Mouse (Mus musculus) liver, embryonic 13.5 days (tissue): Measurements from ENCODE around the gene Tmem120a. TPM values are rescaled to one million over a fixed set of nuclear protein-coding genes. Genes with fewer than 3 reads are reported as not detected.

ENCODE experiments used
- ATAC-seq: fragments of 200-750 bp; cut with Nextera tagmentation; 2 replicates; pipeline ENCODE4 v1.8.0; 2017; ENCODE audit warnings: low read depth, mild to moderate bottlenecking, moderate number of reproducible peaks, moderate library complexity
- DNase-seq: peaks from one replicate; pipeline ENCODE4 v3.0.0; 2022
- H3K27ac ChIP-seq: fragments of 300-500 bp; sonication (generic); 2 replicates; pipeline ENCODE4 v1.5.1; 2015; ENCODE audit warnings: moderate library complexity, mild to moderate bottlenecking, inconsistent platforms
- H3K27me3 ChIP-seq: fragments of 300-500 bp; sonication (generic); 2 replicates; pipeline ENCODE4 v1.6.1; 2015; ENCODE audit warnings: mild to moderate bottlenecking, inconsistent platforms
- H3K36me3 ChIP-seq: fragments of 300-500 bp; sonication (generic); 2 replicates; pipeline ENCODE4 v1.6.1; 2015; ENCODE audit warnings: mild to moderate bottlenecking, inconsistent platforms
- H3K4me1 ChIP-seq: fragments of 300-500 bp; sonication (generic); replicated peaks from 2 replicates; pipeline ENCODE4 v1.6.1; 2015; ENCODE audit warnings: inconsistent platforms
- H3K4me2 ChIP-seq: fragments of 300-500 bp; sonication (generic); 2 replicates; pipeline ENCODE4 v1.6.1; 2015; ENCODE audit warnings: inconsistent platforms, mild to moderate bottlenecking, moderate library complexity
- H3K4me3 ChIP-seq: fragments of 300-500 bp; sonication (generic); replicated peaks from 2 replicates; pipeline ENCODE4 v1.5.1; 2015; ENCODE audit warnings: mild to moderate bottlenecking, inconsistent platforms
- H3K9ac ChIP-seq: fragments of 300-500 bp; sonication (generic); 2 replicates; pipeline ENCODE4 v1.6.1; 2015; ENCODE audit warnings: mild to moderate bottlenecking, inconsistent platforms
- H3K9me3 ChIP-seq: fragments of 300-500 bp; sonication (generic); replicated peaks from 2 replicates; pipeline ENCODE4 v1.6.1; 2016; ENCODE audit warnings: inconsistent platforms
- WGBS: fragments of 180-500 bp; shearing (Covaris S2); methylation state at CpG from one replicate; pipeline ENCODE4 v1.1.7; 2015; ENCODE audit not compliant: insufficient replicate concordance; 5-methylcytosine and 5-hydroxymethylcytosine counted together
- polyA plus RNA-seq: library from polyadenylated mRNA; unstranded; fragments of >200 nt; fragmentation: Nextera tagmentation; extraction: Ambion mirVana; gene quantifications from 2 replicates; pipeline ENCODE4 v1.2.1, GENCODE M21; 2015

The Tmem120a gene
- polyA plus RNA-seq, 1 experiment from 2014 or later = 17.8 TPM

GRCm38 (mm10) chr5:135721076-135721475 lies 23.2 kb downstream of the Tmem120a start:
- Histone ChIP-seq H3K4me1 (peaks cover 28% of the 10 kb centered on the region; the same call in 1 of the 2 replicates), H3K27ac (no peak overlapping the region), H3K9me3 (no peaks in the 10 kb centered on the region), H3K4me3 (no peak overlapping the region), H3K27me3 (no peaks in the 10 kb centered on the region), H3K4me2 (no peak overlapping the region), H3K9ac (no peak overlapping the region), H3K36me3 (peaks cover 19% of the 10 kb centered on the region)
- ATAC-seq (no peak), DNase-seq (no peak)
- WGBS = 86% methylated on average over 8 of the region's 8 CpGs

GRCm38 (mm10) chr5:135720121-135720520 lies 24.1 kb downstream of the Tmem120a start:
- 75% methylated on average over 3 of the region's 3 CpGs for WGBS
- H3K4me3 ChIP-seq = no peak overlapping the region
- H3K27ac ChIP-seq = no peak overlapping the region
- no peak overlapping the region for H3K4me2 ChIP-seq
- H3K27me3 ChIP-seq = no peaks in the 10 kb centered on the region
- ATAC-seq = no peak
- H3K9ac ChIP-seq = no peak overlapping the region
- DNase-seq = no peak
- H3K4me1 ChIP-seq = peaks cover 19% of the 10 kb centered on the region; the same call in 1 of the 2 replicates
- peaks cover 26% of the 10 kb centered on the region for H3K36me3 ChIP-seq
- H3K9me3 ChIP-seq = no peaks in the 10 kb centered on the region

- 83% methylated on average over 10 of the region's 10 CpGs for WGBS
- H3K4me1 ChIP-seq = peaks cover 17% of the 10 kb centered on the region; the same call in 1 of the 2 replicates
- peaks cover 26% of the 10 kb centered on the region for H3K36me3 ChIP-seq
- no peak overlapping the region for H3K4me3 ChIP-seq
- H3K27ac ChIP-seq = no peak overlapping the region
- no peak for ATAC-seq
- DNase-seq = no peak
- H3K9me3 ChIP-seq = no peaks in the 10 kb centered on the region
- H3K27me3 ChIP-seq = no peaks in the 10 kb centered on the region
- no peak overlapping the region for H3K4me2 ChIP-seq
- no peak overlapping the region for H3K9ac ChIP-seq
Observed at GRCm38 (mm10) chr5:135719586-135720120, 24.6 kb downstream of the Tmem120a start.

- no peak overlapping the region for H3K9ac ChIP-seq
- H3K4me3 ChIP-seq = no peak overlapping the region
- peaks cover 26% of the 10 kb centered on the region for H3K36me3 ChIP-seq
- DNase-seq (no peak), ATAC-seq (no peak)
- WGBS = 49% methylated on average over 10 of the region's 10 CpGs
- no peaks in the 10 kb centered on the region for H3K27me3 ChIP-seq
- no peaks in the 10 kb centered on the region for H3K9me3 ChIP-seq
- H3K4me1 ChIP-seq = peaks cover 42% of the 10 kb centered on the region
- H3K4me2 ChIP-seq = no peak overlapping the region
- no peak overlapping the region for H3K27ac ChIP-seq
Observed at GRCm38 (mm10) chr5:135715624-135716023, 28.6 kb downstream of the Tmem120a start.

- Histone ChIP-seq H3K27ac (peak overlapping the region; percentile 24), H3K4me3 (no peak overlapping the region), H3K36me3 (peaks cover 28% of the 10 kb centered on the region), H3K9ac (no peak overlapping the region), H3K4me2 (peak overlapping the region; percentile 34), H3K27me3 (no peaks in the 10 kb centered on the region), H3K9me3 (no peaks in the 10 kb centered on the region), H3K4me1 (peaks cover 51% of the 10 kb centered on the region)
- 24% methylated on average over 16 of the region's 16 CpGs for WGBS
- ATAC-seq (peak; percentile 84), DNase-seq (peak; percentile 63)
Observed at GRCm38 (mm10) chr5:135713441-135714218, 30.6 kb downstream of the Tmem120a start.

GRCm38 (mm10) chr5:135712803-135713202 lies 31.4 kb downstream of the Tmem120a start:
- ATAC-seq (no peak), DNase-seq (no peak)
- 14% methylated on average over 4 of the region's 4 CpGs for WGBS
- Histone ChIP-seq H3K4me2 (no peak overlapping the region), H3K36me3 (peaks cover 28% of the 10 kb centered on the region), H3K27me3 (no peaks in the 10 kb centered on the region), H3K4me1 (peaks cover 55% of the 10 kb centered on the region), H3K9ac (no peak overlapping the region), H3K4me3 (no peak overlapping the region), H3K9me3 (no peaks in the 10 kb centered on the region), H3K27ac (no peak overlapping the region)

- 66% methylated on average over 13 of the region's 13 CpGs for WGBS
- DNase-seq (no peak), ATAC-seq (no peak)
- H3K36me3 ChIP-seq = peaks cover 25% of the 10 kb centered on the region
- H3K27me3 ChIP-seq = no peaks in the 10 kb centered on the region
- no peak overlapping the region; the same call in 1 of the 2 replicates for H3K27ac ChIP-seq
- H3K4me2 ChIP-seq = no peak overlapping the region
- peaks cover 63% of the 10 kb centered on the region for H3K4me1 ChIP-seq
- no peak overlapping the region for H3K4me3 ChIP-seq
- no peak overlapping the region for H3K9ac ChIP-seq
- H3K9me3 ChIP-seq = no peaks in the 10 kb centered on the region
Observed at GRCm38 (mm10) chr5:135711582-135712355, 32.5 kb downstream of the Tmem120a start.

- ATAC-seq = no peak
- no peak overlapping the region for H3K27ac ChIP-seq
- H3K4me1 ChIP-seq = peaks cover 63% of the 10 kb centered on the region
- peaks cover 15% of the 10 kb centered on the region for H3K36me3 ChIP-seq
- no peak overlapping the region for H3K9ac ChIP-seq
- H3K4me3 ChIP-seq = no peak overlapping the region
- no peak for DNase-seq
- no peaks in the 10 kb centered on the region for H3K27me3 ChIP-seq
- H3K4me2 ChIP-seq = no peak overlapping the region
- no peaks in the 10 kb centered on the region for H3K9me3 ChIP-seq
- WGBS = 49% methylated on average over 7 of the region's 7 CpGs
Observed at GRCm38 (mm10) chr5:135710599-135711214, 33.5 kb downstream of the Tmem120a start.

- Histone ChIP-seq H3K27me3 (no peaks in the 10 kb centered on the region), H3K27ac (no peak overlapping the region), H3K9me3 (no peaks in the 10 kb centered on the region), H3K4me2 (no peak overlapping the region), H3K36me3 (peaks cover 12% of the 10 kb centered on the region), H3K4me1 (peaks cover 61% of the 10 kb centered on the region), H3K4me3 (no peak overlapping the region), H3K9ac (no peak overlapping the region)
- ATAC-seq (no peak), DNase-seq (no peak)
- WGBS = 75% methylated on average over 5 of the region's 5 CpGs
Observed at GRCm38 (mm10) chr5:135709716-135710115, 34.5 kb downstream of the Tmem120a start.

GRCm38 (mm10) chr5:135707855-135708254 lies 36.4 kb downstream of the Tmem120a start:
- no peak overlapping the region for H3K4me2 ChIP-seq
- no peak overlapping the region for H3K9ac ChIP-seq
- H3K9me3 ChIP-seq = no peaks in the 10 kb centered on the region
- DNase-seq (no peak), ATAC-seq (peak; percentile 51; the same call in 1 of the 2 replicates)
- H3K27me3 ChIP-seq = no peaks in the 10 kb centered on the region
- H3K36me3 ChIP-seq = peaks cover 12% of the 10 kb centered on the region
- WGBS = 5% methylated on average over 1 of the region's 1 CpGs
- peaks cover 53% of the 10 kb centered on the region for H3K4me1 ChIP-seq
- H3K27ac ChIP-seq = peak overlapping the region; percentile 53
- H3K4me3 ChIP-seq = no peak overlapping the region

GRCm38 (mm10) chr5:135707039-135707438 lies 37.2 kb downstream of the Tmem120a start:
- Histone ChIP-seq H3K4me3 (no peak overlapping the region), H3K27ac (no peak overlapping the region), H3K36me3 (peaks cover 12% of the 10 kb centered on the region), H3K9me3 (no peaks in the 10 kb centered on the region), H3K4me1 (peaks cover 53% of the 10 kb centered on the region), H3K4me2 (no peak overlapping the region), H3K27me3 (no peaks in the 10 kb centered on the region), H3K9ac (no peak overlapping the region)
- DNase-seq = no peak
- WGBS = 91% methylated on average over 13 of the region's 13 CpGs
- ATAC-seq = no peak
